Mouse (Mus musculus) hindbrain, postnatal 0 days (tissue): ENCODE measurements around the gene Ccsap. TPM values are rescaled to one million over a fixed set of nuclear protein-coding genes. Genes with fewer than 3 reads are reported as not detected.

Experiments used
- ATAC-seq: fragments of 200-750 bp; cut with Nextera tagmentation; 2 replicates; pipeline ENCODE4 v1.8.0; 2017; ENCODE audit warnings: mild to moderate bottlenecking, moderate TSS enrichment, moderate library complexity
- DNase-seq: peaks from one replicate; pipeline ENCODE4 v3.0.0-alpha.2; 2015; ENCODE audit warnings: low spot score
- H3K27ac ChIP-seq: fragments of 300-500 bp; sonication (generic); 2 replicates; pipeline ENCODE4 v1.5.1; 2014; ENCODE audit warnings: mild to moderate bottlenecking
- H3K27me3 ChIP-seq: fragments of 300-500 bp; sonication (generic); 2 replicates; pipeline ENCODE4 v1.6.1; 2014; ENCODE audit warnings: low read length, mixed read lengths; ENCODE audit not compliant: insufficient read depth
- H3K36me3 ChIP-seq: fragments of 300-500 bp; sonication (generic); 2 replicates; pipeline ENCODE4 v1.6.1; 2014; ENCODE audit warnings: low read length, mixed read lengths; ENCODE audit not compliant: insufficient read depth
- H3K4me1 ChIP-seq: fragments of 300-500 bp; sonication (generic); 2 replicates; pipeline ENCODE4 v1.6.1; 2014; ENCODE audit warnings: antibody characterized with exemption, low read length, mixed read lengths; ENCODE audit not compliant: insufficient read depth
- H3K4me2 ChIP-seq: fragments of 300-500 bp; sonication (generic); 2 replicates; pipeline ENCODE4 v1.6.1; 2014; ENCODE audit warnings: low read depth, mild to moderate bottlenecking, low read length, moderate library complexity, mixed read lengths
- H3K4me3 ChIP-seq: fragments of 300-500 bp; sonication (generic); 2 replicates; pipeline ENCODE4 v1.5.1; 2014; ENCODE audit warnings: low read length
- H3K9ac ChIP-seq: fragments of 300-500 bp; sonication (generic); replicated peaks from 2 replicates; pipeline ENCODE4 v1.6.1; 2014; ENCODE audit warnings: mild to moderate bottlenecking, low read length, moderate library complexity, mixed read lengths
- H3K9me3 ChIP-seq: fragments of 300-500 bp; sonication (generic); 2 replicates; pipeline ENCODE4 v1.6.1; 2016; ENCODE audit warnings: low read length, mixed read lengths
- CTCF ChIP-seq: IDR thresholded peaks from 2 replicates; pipeline ENCODE4 v1.5.1; 2016; ENCODE audit warnings: antibody characterized with exemption, control low read depth, low read depth
- WGBS: fragments of 180-500 bp; shearing (Covaris S2); extraction: QIAGEN DNeasy Blood & Tissue Kit; methylation state at CpG from one replicate; pipeline ENCODE4 v1.1.7; 2014; 5-methylcytosine and 5-hydroxymethylcytosine counted together
- polyA plus RNA-seq: library from polyadenylated mRNA; unstranded; fragments of >200 nt; fragmentation: Nextera tagmentation; extraction: Ambion mirVana; gene quantifications from 2 replicates; pipeline ENCODE4 v1.2.1, GENCODE M21; 2015
- total RNA-seq: library from RNA; depleted of rRNA; stranded (reverse); fragments of >200 nt; gene quantifications from 2 replicates; pipeline ENCODE4 v1.2.3, GENCODE M21; 2014

Ccsap gene
- total and polyA plus RNA-seq, 2 experiments from 2014 or later: 6.4 to 13.4 TPM

GRCm38 (mm10) chr8:123880821-123881350, 20.9 kb upstream of the Ccsap start:
- no peaks in the 10 kb centered on the region for H3K36me3 ChIP-seq
- no peak overlapping the region for H3K27ac ChIP-seq
- H3K9ac ChIP-seq: no peak overlapping the region
- DNase-seq: no peak
- TF ChIP-seq CTCF: 0 out of 2 replicates have a peak, but pooled peaks have one; percentile 15
- H3K4me2 ChIP-seq: no peak overlapping the region
- WGBS: 55% methylated on average over 4 of the region's 4 CpGs
- no peak for ATAC-seq
- no peaks in the 10 kb centered on the region for H3K9me3 ChIP-seq
- peaks cover 9% of the 10 kb centered on the region; the same call in 1 of the 2 replicates for H3K4me1 ChIP-seq
- no peak overlapping the region for H3K4me3 ChIP-seq
- H3K27me3 ChIP-seq: no peaks in the 10 kb centered on the region

- no peak for ATAC-seq
- 61% methylated on average over 10 of the region's 10 CpGs for whole genome bisulfite sequencing
- Histone ChIP-seq H3K36me3 (no peaks in the 10 kb centered on the region), H3K4me2 (no peak overlapping the region), H3K27ac (no peak overlapping the region), H3K9me3 (no peaks in the 10 kb centered on the region), H3K4me1 (peaks cover 9% of the 10 kb centered on the region; the same call in 1 of the 2 replicates), H3K27me3 (no peaks in the 10 kb centered on the region), H3K9ac (no peak overlapping the region), H3K4me3 (no peak overlapping the region)
- DNase-seq: no peak
- TF ChIP-seq CTCF: no peak
These were observed 20.3 kb upstream of the Ccsap start for GRCm38 (mm10) chr8:123880271-123880670.

- H3K9ac ChIP-seq: no peak overlapping the region
- no peaks in the 10 kb centered on the region for H3K27me3 ChIP-seq
- no peak overlapping the region for H3K4me3 ChIP-seq
- ATAC-seq (no peak), DNase-seq (no peak)
- no peaks in the 10 kb centered on the region for H3K9me3 ChIP-seq
- H3K4me2 ChIP-seq: no peak overlapping the region
- 72% methylated on average over 2 of the region's 2 CpGs for whole genome bisulfite sequencing
- H3K4me1 ChIP-seq: no peaks in the 10 kb centered on the region
- TF ChIP-seq CTCF: no peak
- no peaks in the 10 kb centered on the region for H3K36me3 ChIP-seq
- H3K27ac ChIP-seq: no peak overlapping the region
These were observed 17.9 kb upstream of the Ccsap start for GRCm38 (mm10) chr8:123877865-123878264.

GRCm38 (mm10) chr8:123874324-123874723, 14.3 kb upstream of the Ccsap start:
- WGBS: 78% methylated on average over 11 of the region's 11 CpGs
- DNase-seq: no peak
- Histone ChIP-seq H3K36me3 (no peaks in the 10 kb centered on the region), H3K4me3 (no peak overlapping the region), H3K27ac (no peak overlapping the region), H3K9ac (no peak overlapping the region), H3K9me3 (no peaks in the 10 kb centered on the region), H3K4me2 (no peak overlapping the region), H3K27me3 (no peaks in the 10 kb centered on the region), H3K4me1 (no peaks in the 10 kb centered on the region)
- no peak for ATAC-seq
- TF ChIP-seq CTCF: no peak

- Histone ChIP-seq H3K27me3 (no peaks in the 10 kb centered on the region), H3K4me2 (no peak overlapping the region), H3K36me3 (no peaks in the 10 kb centered on the region), H3K27ac (no peak overlapping the region), H3K9me3 (no peaks in the 10 kb centered on the region), H3K9ac (no peak overlapping the region), H3K4me3 (no peak overlapping the region), H3K4me1 (no peaks in the 10 kb centered on the region)
- DNase-seq (no peak), ATAC-seq (no peak)
- no peak for TF ChIP-seq CTCF
- 84% methylated on average over 6 of the region's 6 CpGs for WGBS
These were observed 13.4 kb upstream of the Ccsap start for GRCm38 (mm10) chr8:123873364-123873763.

- no peaks in the 10 kb centered on the region for H3K9me3 ChIP-seq
- ATAC-seq: no peak
- H3K27ac ChIP-seq: no peak overlapping the region
- no peak for TF ChIP-seq CTCF
- H3K36me3 ChIP-seq: no peaks in the 10 kb centered on the region
- H3K9ac ChIP-seq: no peak overlapping the region
- H3K4me2 ChIP-seq: no peak overlapping the region
- no peak for DNase-seq
- no peak overlapping the region for H3K4me3 ChIP-seq
- no peaks in the 10 kb centered on the region for H3K4me1 ChIP-seq
- 79% methylated on average over 9 of the region's 9 CpGs for WGBS
- H3K27me3 ChIP-seq: no peaks in the 10 kb centered on the region
These were observed 12.0 kb upstream of the Ccsap start for GRCm38 (mm10) chr8:123872048-123872447.

GRCm38 (mm10) chr8:123866971-123867370, 7.0 kb upstream of the Ccsap start:
- TF ChIP-seq CTCF: no peak
- DNase-seq: no peak
- no peaks in the 10 kb centered on the region for H3K27me3 ChIP-seq
- no peak overlapping the region for H3K4me2 ChIP-seq
- H3K27ac ChIP-seq: no peak overlapping the region
- H3K9me3 ChIP-seq: no peaks in the 10 kb centered on the region
- no peaks in the 10 kb centered on the region for H3K4me1 ChIP-seq
- H3K36me3 ChIP-seq: no peaks in the 10 kb centered on the region
- H3K4me3 ChIP-seq: no peak overlapping the region
- ATAC-seq: peak; percentile 61
- WGBS: 32% methylated on average over 5 of the region's 5 CpGs
- H3K9ac ChIP-seq: no peak overlapping the region
